Mouse (Mus musculus) bone marrow, adult 2 months (tissue): Measurements from ENCODE around the gene Gm26602. TPM values are rescaled to one million over a fixed set of nuclear protein-coding genes. Genes with fewer than 3 reads are reported as not detected.

ENCODE experiments used
- H3K27ac ChIP-seq: fragments of 200-500 bp; 2 replicates; pipeline ENCODE4 v1.5.1; 2012; ENCODE audit warnings: low read depth, mild to moderate bottlenecking, control low read depth, inconsistent platforms, low read length; ENCODE audit not compliant: control insufficient read depth, poor library complexity, insufficient read depth
- H3K4me1 ChIP-seq: fragments of 200-500 bp; 2 replicates; pipeline ENCODE4 v1.6.1; 2011; ENCODE audit warnings: low read length; ENCODE audit not compliant: control insufficient read depth, insufficient read depth
- H3K4me3 ChIP-seq: fragments of 200-500 bp; replicated peaks from 2 replicates; pipeline ENCODE3; 2011; ENCODE audit warnings: mild to moderate bottlenecking, low read depth, low read length, control low read depth; ENCODE audit not compliant: control insufficient read depth
- CTCF ChIP-seq: fragments of 200-500 bp; IDR thresholded peaks from 2 replicates; pipeline ENCODE4 v1.5.1; 2011; ENCODE audit warnings: low read length, control low read depth; ENCODE audit not compliant: control insufficient read depth, insufficient read depth
- POLR2A ChIP-seq: fragments of 200-500 bp; IDR thresholded peaks from 2 replicates; pipeline ENCODE4 v1.6.1; 2011; ENCODE audit warnings: low read depth, mild to moderate bottlenecking, control low read depth, low read length, borderline replicate concordance; ENCODE audit not compliant: control insufficient read depth
- WGBS: fragments of 180-500 bp; shearing (Covaris S2); methylation state at CpG from one replicate; pipeline ENCODE4 v1.1.7; 2018; 5-methylcytosine and 5-hydroxymethylcytosine counted together
- polyA plus RNA-seq: library from polyadenylated mRNA; stranded (reverse); fragments of >200 nt; gene quantifications from 2 replicates; pipeline ENCODE4 v1.2.4, GENCODE M21; 2011; ENCODE audit warnings: low replicate concordance; ENCODE audit not compliant: missing spikeins, insufficient read depth, insufficient read length

The Gm26602 gene
- polyA plus RNA-seq, 1 experiment: not detected

- 66% methylated on average over 11 of the region's 11 CpGs for WGBS
- H3K27ac ChIP-seq: no peak overlapping the region
- TF ChIP-seq CTCF: no peak
- TF ChIP-seq POLR2A: no peak
Observed at GRCm38 (mm10) chr10:79866601-79867000, 44.1 kb upstream of the Gm26602 start.

DNA sequence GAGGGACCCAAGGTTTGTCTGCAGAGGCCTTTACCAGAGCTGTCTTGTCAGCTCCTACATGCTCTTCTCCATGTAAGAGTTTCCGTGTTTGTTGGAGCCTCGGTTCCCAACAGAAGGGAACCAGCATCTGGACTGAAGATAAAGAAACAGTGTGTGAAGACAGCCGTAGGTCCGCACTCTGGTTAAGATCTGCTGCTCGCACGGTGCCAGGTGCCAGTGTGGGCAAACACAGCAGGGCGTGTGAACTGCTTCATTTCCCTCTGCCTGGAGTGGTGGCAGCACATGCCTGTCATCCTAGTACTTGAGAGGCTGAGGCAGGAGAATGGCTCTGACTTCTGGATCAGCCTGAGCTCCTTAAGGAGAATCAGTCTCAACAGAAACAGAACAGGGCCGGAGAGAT, 38.8 kb upstream of the Gm26602 start:
- WGBS: 83% methylated on average over 8 of the region's 8 CpGs
- TF ChIP-seq CTCF: no peak
- TF ChIP-seq POLR2A: no peak
- Histone ChIP-seq H3K4me3 (no peak overlapping the region), H3K27ac (no peak overlapping the region), H3K4me1 (peaks cover 6% of the 10 kb centered on the region)

More at GRCm38 (mm10) chr10:79866601-79867000, 44.1 kb upstream of the Gm26602 start:
- Histone ChIP-seq H3K4me1 (no peaks in the 10 kb centered on the region), H3K4me3 (no peak overlapping the region)

- no peak for TF ChIP-seq POLR2A
- TF ChIP-seq CTCF: no peak
- H3K4me3 ChIP-seq: no peak overlapping the region
- H3K4me1 ChIP-seq: peaks cover 7% of the 10 kb centered on the region
- WGBS: 33% methylated on average over 3 of the region's 3 CpGs
- H3K27ac ChIP-seq: no peak overlapping the region
Observed at GRCm38 (mm10) chr10:79872862-79873261, 37.8 kb upstream of the Gm26602 start.

DNA sequence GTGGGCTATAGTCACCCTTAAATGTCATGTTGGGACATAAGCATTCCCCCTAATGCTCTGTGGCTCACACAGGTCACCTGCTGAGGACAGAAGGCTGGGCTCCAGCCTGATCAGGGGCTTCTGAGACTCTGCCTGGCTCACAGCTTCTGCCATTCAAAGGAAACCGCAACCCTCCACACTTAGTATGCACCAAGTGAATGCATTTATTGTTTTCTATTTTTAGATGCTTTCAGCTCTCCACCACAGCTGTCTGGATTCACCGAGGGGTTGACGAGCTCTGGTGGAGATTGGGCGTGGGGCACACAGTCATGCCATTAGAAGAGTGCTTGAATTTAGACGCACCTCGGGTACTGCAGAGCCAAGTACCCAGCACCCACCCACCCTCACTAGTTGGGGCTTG, 37.3 kb upstream of the Gm26602 start:
- peaks cover 7% of the 10 kb centered on the region for H3K4me1 ChIP-seq

DNA sequence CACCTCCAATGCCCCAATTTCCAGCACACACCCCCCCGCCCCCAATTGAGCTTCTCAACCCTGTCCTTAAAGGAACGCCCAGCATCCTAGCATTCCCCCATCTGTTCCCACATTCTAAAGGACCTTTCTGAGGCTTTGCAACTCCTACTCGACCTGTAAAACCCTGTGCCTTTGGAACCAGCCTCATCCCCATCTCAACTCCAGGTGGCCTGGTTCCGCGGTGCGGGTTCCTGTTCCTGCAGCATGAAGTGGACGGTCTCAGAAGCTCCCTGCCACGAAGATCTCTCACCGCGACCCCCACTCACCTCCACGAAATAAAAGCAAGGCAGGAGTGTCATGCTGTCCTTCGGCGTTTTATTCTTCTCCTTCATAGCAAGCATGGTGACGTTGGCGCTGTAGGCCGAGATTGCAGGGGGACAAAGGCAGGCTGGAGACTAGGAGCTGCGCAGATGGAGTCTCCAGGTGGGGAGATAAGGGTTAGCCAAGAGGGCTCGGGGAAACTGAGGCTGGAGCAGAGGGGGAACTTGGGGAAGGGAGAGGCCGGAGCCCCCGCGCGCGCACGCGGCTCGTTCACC, 36.9 kb upstream of the Gm26602 start:
- TF ChIP-seq POLR2A (0 out of 2 replicates have a peak, but pooled peaks have one; percentile 6), CTCF (no peak)
- peaks cover 7% of the 10 kb centered on the region for H3K4me1 ChIP-seq
- 1% methylated on average over 26 of the region's 26 CpGs for WGBS

More for the DNA sequence above, 37.3 kb upstream of the Gm26602 start:
- TF ChIP-seq POLR2A (no peak), CTCF (no peak)
- 4% methylated on average over 6 of the region's 6 CpGs for WGBS
- Histone ChIP-seq H3K27ac (no peak overlapping the region), H3K4me3 (peak overlapping the region; percentile 11)

GRCm38 (mm10) chr10:79874290-79874862, 36.3 kb upstream of the Gm26602 start, which contains the start of the genes Prtn3 and Plppr3:
Gene Prtn3, plus strand, starts transcription at chr10:79874476.
Gene Plppr3, minus strand, starts transcription at chr10:79874634.
- Histone ChIP-seq H3K27ac (peak within 1 kb of the TSS; percentile 50), H3K4me1 (peaks cover 7% of the 10 kb centered on the region), H3K4me3 (peak within 1 kb of the TSS; percentile 78)
- under 1% methylated on average over 57 of the region's 57 CpGs for WGBS
- TF ChIP-seq CTCF (no peak), POLR2A (0 out of 2 replicates have a peak, but pooled peaks have one; percentile 2)

More for the DNA sequence above, 36.9 kb upstream of the Gm26602 start:
- Histone ChIP-seq H3K27ac (no peak overlapping the region; the same call in 1 of the 2 replicates), H3K4me3 (peak overlapping the region; percentile 78)

DNA sequence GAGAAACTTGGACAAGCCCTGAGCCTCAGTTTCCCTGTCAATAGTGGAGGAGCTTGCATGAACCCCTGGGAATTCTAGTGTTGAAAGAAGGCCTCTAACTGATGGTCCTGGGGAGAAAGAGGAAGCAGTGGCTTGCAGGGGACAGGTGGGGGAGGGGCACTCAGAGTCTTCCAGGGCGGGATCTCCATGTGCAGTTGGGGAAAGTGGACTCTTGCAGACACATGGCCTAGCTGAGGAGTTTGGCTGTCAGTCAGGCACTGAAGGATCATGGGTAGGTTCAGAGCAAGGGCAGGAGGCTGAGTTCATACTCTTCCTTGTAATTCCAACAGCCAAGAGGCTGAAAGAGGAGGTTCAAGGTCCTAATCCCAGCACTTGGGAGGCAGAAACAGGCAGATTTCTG, 33.5 kb upstream of the Gm26602 start:
- 4% methylated on average over 1 of the region's 1 CpGs for WGBS
- peak overlapping the region; percentile 35 for H3K27ac ChIP-seq
- TF ChIP-seq CTCF: no peak
- TF ChIP-seq POLR2A: no peak
- peaks cover 15% of the 10 kb centered on the region for H3K4me1 ChIP-seq
- no peak overlapping the region for H3K4me3 ChIP-seq

DNA sequence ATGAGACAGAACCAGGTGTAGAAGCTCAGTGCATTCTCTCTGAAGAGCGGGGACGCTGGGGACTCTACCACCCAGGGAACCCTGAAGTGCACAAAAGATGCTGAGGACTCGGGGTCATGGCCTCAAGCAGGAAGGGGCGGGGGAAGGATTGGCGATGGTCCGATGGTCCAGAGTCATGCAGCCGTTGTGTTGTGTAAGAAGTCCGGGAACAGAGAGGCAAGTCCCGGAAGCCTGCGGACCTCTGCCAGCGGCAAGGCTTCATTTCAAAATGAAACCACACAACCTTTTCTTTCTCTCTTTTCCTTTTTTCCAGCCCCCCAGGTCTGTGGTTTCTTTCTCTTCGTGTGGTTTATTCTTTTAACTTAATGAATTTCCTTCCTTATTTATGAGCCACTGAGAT, 32.9 kb upstream of the Gm26602 start:
- H3K4me1 ChIP-seq: peaks cover 15% of the 10 kb centered on the region
- TF ChIP-seq POLR2A (no peak), CTCF (no peak)
- WGBS: 2% methylated on average over 12 of the region's 12 CpGs
- peak overlapping the region; percentile 45; the same call in 1 of the 2 replicates for H3K27ac ChIP-seq
- H3K4me3 ChIP-seq: peak overlapping the region; percentile 14

- Histone ChIP-seq H3K4me1 (peaks cover 12% of the 10 kb centered on the region; the same call in 1 of the 2 replicates), H3K27ac (no peak overlapping the region), H3K4me3 (peak overlapping the region; percentile 9)
- 13% methylated on average over 3 of the region's 3 CpGs for WGBS
- TF ChIP-seq POLR2A (no peak), CTCF (no peak)
Observed at GRCm38 (mm10) chr10:79879527-79879926, 31.1 kb upstream of the Gm26602 start.
